Mouse (Mus musculus) spleen, adult 2 months (tissue): ENCODE data around the gene Ttc22.

Experiments used
- CTCF ChIP-seq: fragments of 200-500 bp; IDR thresholded peaks from 2 replicates; pipeline ENCODE4 v1.5.1; 2011; ENCODE audit warnings: mild to moderate bottlenecking, inconsistent platforms; ENCODE audit not compliant: insufficient read depth, insufficient read length, insufficient replicate concordance; ENCODE audit errors: extremely low read depth
- POLR2A ChIP-seq: fragments of 200-500 bp; IDR thresholded peaks from 2 replicates; pipeline ENCODE4 v1.6.1; 2011; ENCODE audit warnings: low read depth, low read length, inconsistent platforms

- TF ChIP-seq POLR2A, result no peak
- no peak for TF ChIP-seq CTCF
Measured at GRCm38 (mm10) chr4:106643483-106644217, 21.4 kb downstream of the Ttc22 start.
